Mouse (Mus musculus): Measurements from ENCODE around the gene Tubb5.

- TF ChIP-seq CTCF (conservative IDR thresholded peaks at IDR 0.05; ENCODE audit: insufficient read depth, insufficient read length, low read depth, low read length) (no peak), POLR2A (IDR thresholded peaks at IDR 0.05; ENCODE audit: low read depth, low read length) (no peak)
Observed at GRCm38 (mm10) chr17:35866281-35866831, 28.2 kb upstream of the Tubb5 start.
